Mouse (Mus musculus): Measurements from ENCODE around the gene Zbtb32.
A peak's percentile ranks its signal among the peaks of the same experiment; 100 is the strongest.

The Zbtb32 gene

GRCm38 (mm10) chr7:30598786-30599185 is at the start of gene Zbtb32:
Gene Zbtb32, minus strand, starts transcription at chr7:30598909.
- DNase-seq (ENCODE audit: low read depth, low spot score) = peak; percentile 86

GRCm38 (mm10) chr7:30639083-30639482 is 40.4 kb upstream of the Zbtb32 start:
- peak; percentile 54 for DNase-seq (ENCODE audit: low read depth, low spot score)

GRCm38 (mm10) chr7:30636395-30636794 is 37.7 kb upstream of the Zbtb32 start:
- no peak for DNase-seq (ENCODE audit: low read depth, low spot score)

- DNase-seq (ENCODE audit: low read depth, low spot score) = no peak
Observed at GRCm38 (mm10) chr7:30635752-30636151, 37.0 kb upstream of the Zbtb32 start, which contains the start of gene Etv2. Gene Etv2, minus strand, starts transcription at chr7:30635852.

GRCm38 (mm10) chr7:30634621-30635020 is 35.9 kb upstream of the Zbtb32 start:
- peak; percentile 90 for DNase-seq (ENCODE audit: low read depth, low spot score)

GRCm38 (mm10) chr7:30633762-30634412 is 35.2 kb upstream of the Zbtb32 start:
- DNase-seq (ENCODE audit: low read depth, low spot score) = peak; percentile 43

- no peak for DNase-seq (ENCODE audit: low read depth, low spot score)
Observed at GRCm38 (mm10) chr7:30629013-30629412, 30.3 kb upstream of the Zbtb32 start.

GRCm38 (mm10) chr7:30626647-30627046 is 27.9 kb upstream of the Zbtb32 start:
- peak; percentile 61 for DNase-seq (ENCODE audit: low read depth, low spot score)

- peak; percentile 92 for DNase-seq (ENCODE audit: low read depth, low spot score)
Observed at GRCm38 (mm10) chr7:30625530-30626384, 27.0 kb upstream of the Zbtb32 start, which contains the start of gene Cox6b1. Gene Cox6b1, minus strand, starts transcription at chr7:30626151.

GRCm38 (mm10) chr7:30619202-30619601 is 20.5 kb upstream of the Zbtb32 start:
- DNase-seq (ENCODE audit: low read depth, low spot score) = peak; percentile 69

GRCm38 (mm10) chr7:30618658-30619057 is 19.9 kb upstream of the Zbtb32 start:
- no peak for DNase-seq (ENCODE audit: low read depth, low spot score)

GRCm38 (mm10) chr7:30615049-30615760 is 16.5 kb upstream of the Zbtb32 start:
- peak; percentile 81 for DNase-seq (ENCODE audit: low read depth, low spot score)

- peak; percentile 66 for DNase-seq (ENCODE audit: low read depth, low spot score)
Observed at GRCm38 (mm10) chr7:30614454-30614853, 15.7 kb upstream of the Zbtb32 start.

GRCm38 (mm10) chr7:30613529-30614112 is 14.9 kb upstream of the Zbtb32 start:
- DNase-seq (ENCODE audit: low read depth, low spot score) = peak; percentile 82

GRCm38 (mm10) chr7:30612654-30613402 is 14.1 kb upstream of the Zbtb32 start, which contains the start of gene Upk1a:
Gene Upk1a, minus strand, starts transcription at chr7:30612847.
- no peak for DNase-seq (ENCODE audit: low read depth, low spot score)

- no peak for DNase-seq (ENCODE audit: low read depth, low spot score)
Observed at GRCm38 (mm10) chr7:30610043-30610442, 11.3 kb upstream of the Zbtb32 start.

GRCm38 (mm10) chr7:30608476-30608875 is 9.8 kb upstream of the Zbtb32 start:
- peak; percentile 74 for DNase-seq (ENCODE audit: low read depth, low spot score)

- peak; percentile 98 for DNase-seq (ENCODE audit: low read depth, low spot score)
Observed at GRCm38 (mm10) chr7:30607706-30608309, 9.1 kb upstream of the Zbtb32 start.

- DNase-seq (ENCODE audit: low read depth, low spot score) = no peak
Observed at GRCm38 (mm10) chr7:30604944-30605343, 6.2 kb upstream of the Zbtb32 start.

- peak; percentile 48 for DNase-seq (ENCODE audit: low read depth, low spot score)
Observed at GRCm38 (mm10) chr7:30604424-30604823, 5.7 kb upstream of the Zbtb32 start.

Measured in ES-CJ7 (cell line).